Mouse (Mus musculus): ENCODE measurements at regions not wholly inside any gene's neighbourhood (a gene's known extent, or its start where the extent isn't known, plus 50 kb on each side); places are given as distances from the start of the nearest gene placed in this dataset.

DNA sequence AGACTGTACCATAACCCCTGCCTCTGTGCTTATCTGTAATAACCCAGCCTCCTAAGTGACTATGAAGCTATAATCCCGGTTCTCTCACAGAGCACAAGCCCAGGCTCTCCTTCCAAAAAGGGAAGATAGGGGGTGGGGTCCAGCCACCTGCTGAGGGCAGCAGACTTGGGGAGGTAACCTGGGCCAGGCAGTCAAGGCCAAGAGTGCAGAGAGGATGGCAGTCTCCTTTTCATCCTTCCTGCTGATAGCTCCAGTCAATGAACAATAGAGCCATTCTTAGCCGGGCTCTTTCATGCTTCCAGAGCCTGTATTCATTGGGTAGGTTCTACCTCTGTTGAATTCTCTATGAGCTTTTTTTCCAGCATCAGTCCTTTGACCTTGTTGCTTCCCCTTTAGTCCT lies 527.5 kb downstream of the Fgf9 start:
- DNase-seq (ENCODE audit: low read depth): no peak

DNA sequence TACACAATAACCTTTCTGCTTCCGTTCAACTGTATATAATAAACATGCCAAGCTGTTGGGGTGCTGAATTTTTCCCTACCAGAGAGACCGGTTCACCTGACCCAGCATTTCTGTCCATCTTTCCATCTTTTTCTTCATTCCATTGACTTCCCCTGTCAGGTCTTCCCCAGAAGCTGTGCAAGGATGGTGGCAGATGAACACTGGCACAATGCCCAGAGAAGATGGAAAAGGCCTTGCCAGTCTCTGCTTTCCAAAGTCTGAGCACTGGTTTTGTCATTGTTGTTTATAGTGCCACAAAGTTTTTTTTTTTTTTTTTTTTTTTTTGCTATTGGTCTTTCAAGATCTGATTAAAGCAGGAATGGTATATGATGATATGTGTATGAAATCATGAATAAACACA lies 526.6 kb downstream of the Fgf9 start:
- DNase-seq (ENCODE audit: low read depth): no peak

DNA sequence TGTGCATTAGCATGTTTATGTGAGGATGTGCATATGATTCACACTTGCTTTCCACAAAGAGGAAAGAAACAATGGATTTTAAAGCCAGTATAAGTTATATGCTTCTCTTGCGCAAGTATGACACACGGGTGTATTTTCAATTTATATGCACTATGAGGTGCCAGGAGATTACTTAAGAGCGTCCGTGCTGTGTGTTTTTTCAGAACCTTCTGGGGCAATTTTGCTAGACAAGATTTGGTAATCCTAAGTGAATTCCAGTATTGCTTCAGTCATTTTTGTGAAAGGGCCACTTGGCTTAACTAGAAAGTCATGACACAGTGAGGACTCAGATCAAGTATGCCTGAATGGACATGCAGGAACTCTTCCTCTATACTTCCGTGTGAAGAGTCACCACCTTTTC lies 511.5 kb downstream of the Fgf9 start:
- DNase-seq (ENCODE audit: low read depth): no peak

DNA sequence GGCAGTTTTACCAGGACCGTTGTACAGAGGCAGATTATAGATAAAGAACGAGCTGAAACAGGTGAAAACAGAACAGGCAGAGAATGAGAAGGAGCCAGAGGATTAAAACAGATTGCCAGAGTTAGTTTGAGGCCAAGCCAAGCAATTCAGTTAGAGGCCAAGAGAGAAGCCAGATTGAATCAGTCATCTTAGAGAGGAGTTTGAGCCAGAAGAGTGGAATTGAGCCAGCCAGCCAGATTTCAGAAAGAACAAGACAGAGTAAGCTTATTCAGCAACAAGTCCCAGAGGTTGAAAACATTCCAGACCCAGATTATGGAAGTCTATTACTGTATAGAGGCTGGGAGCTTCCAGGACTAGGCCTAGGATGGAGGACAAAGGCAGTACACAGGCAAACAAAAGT lies 499.7 kb downstream of the Fgf9 start:
- DNase-seq (ENCODE audit: low read depth): no peak

DNA sequence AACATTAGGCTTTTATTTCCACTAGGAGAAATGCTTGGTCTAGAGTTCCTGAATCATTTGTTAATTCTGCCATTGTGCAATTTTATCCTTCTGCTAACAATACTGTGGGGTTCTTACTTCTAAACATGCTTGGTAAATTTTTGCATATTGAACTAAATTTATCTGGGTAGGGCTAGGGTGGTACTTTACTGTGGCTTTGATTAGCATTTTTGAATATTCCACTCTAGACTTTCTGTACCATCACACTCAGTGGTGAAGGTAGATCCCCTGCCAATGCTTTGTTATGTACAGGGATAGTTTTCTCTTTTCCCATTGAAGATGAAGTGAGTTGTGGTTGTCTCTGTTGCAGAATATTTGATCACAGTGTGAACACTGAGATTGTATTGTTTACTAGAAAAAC lies 497.1 kb downstream of the Fgf9 start:
- DNase-seq (ENCODE audit: low read depth): no peak

DNA sequence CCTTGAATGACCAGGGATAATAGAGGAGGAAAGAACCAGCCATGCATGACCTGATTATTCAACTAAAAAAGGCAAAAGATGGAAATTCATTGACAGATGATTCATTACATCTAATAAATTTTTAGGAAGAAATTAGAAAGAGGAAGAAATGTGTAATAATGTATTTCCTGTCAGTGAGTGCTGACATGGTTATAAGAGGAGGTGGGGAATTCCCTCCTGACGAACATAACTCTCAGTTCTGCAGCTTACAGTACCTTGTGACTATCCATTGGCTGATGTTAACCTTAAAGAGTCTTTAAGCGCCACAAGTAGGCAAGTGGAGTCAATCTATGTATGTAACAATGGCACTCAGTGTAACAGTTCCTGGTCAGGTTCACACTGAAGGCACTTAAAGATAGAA lies 492.7 kb downstream of the Fgf9 start:
- DNase-seq (ENCODE audit: low read depth): no peak

DNA sequence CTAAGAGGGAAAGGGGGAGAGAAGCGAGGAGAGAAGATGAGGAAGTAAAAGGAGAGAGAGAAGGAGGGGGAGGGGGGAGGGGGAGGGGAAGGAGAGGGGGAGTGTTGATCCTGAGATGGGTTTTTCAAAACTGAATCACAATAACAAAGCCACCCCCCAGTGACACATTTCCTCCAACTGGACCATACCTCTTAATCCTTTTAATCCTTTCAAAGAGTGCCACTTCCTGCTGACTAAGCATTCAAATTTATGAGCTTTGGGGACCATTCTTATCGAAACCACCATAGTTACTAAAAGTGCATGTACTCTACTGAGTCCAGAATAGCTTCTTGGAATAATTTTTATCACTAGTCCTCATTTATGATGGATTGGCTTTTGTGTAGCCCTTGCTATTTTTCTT lies 480.4 kb downstream of the Fgf9 start:
- no peak for DNase-seq (ENCODE audit: low read depth)

DNA sequence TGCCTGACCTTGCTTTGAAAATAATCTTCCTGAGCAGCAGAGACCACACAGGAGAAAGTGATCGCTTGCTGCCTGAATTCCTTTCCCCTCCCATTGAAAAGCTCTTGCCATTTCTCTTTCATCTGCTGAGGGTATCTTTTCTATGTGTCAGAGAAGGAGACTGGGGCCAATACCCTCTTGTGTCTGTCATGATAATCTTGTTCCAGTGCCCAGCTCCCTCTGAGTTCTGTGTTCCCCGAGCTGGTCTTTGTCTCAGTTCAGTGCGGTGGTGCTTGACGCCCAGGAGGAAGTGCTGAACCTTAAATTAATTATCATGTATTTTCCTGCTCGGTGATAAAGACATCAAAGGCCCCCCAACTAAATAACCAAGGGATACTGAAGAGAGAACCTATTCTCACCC lies 475.4 kb downstream of the Fgf9 start:
- no peak for DNase-seq (ENCODE audit: low read depth)

DNA sequence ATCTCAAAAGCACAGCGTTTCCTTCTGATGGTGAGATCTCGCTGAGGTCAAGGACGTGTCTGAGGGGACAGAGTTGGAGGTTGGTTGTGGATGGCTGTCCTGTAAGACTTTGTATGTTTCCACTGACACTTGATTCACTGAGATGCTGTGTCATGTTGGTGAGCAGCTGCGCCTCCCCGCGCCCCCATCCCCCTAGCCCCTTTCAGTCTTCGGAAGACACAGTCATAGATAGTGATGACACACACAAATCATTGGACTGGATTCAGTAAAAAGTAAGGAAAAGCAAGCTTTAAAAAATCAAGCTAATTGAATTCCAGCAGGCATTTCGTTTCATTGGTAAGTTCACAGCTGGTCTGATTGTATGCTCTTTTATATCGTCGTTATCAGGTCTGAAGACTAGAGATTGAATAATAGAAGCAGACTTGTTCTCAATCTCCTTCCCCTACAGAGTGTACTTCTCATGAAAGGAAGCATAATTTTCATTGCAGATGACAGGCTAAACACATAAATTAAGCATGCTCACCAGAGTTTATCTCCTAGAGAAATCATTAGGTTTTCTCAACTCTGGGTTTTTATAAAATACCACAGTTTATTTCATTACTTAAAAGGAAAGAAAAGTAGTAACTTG lies 472.9 kb downstream of the Fgf9 start:
- no peak for DNase-seq (ENCODE audit: low read depth)

DNA sequence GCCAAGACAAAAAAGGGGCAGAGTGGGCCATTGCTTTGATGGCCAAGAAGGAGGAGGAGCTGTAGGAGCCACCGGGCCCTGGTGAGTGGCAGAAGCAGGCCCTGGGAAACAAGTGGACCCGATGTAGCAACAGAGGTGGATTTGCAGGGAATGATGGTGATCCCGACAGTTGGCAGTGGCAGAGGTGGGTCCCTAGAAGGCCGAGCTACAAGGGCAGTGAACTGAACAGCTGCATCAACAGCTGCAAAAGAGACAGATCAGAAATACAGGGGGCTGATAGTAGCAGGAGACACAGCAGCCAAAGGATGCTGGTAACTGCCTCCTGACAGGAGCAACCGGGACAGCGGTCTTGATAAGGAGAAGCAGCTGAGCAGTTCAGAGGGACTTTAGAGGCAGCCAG lies 467.8 kb downstream of the Fgf9 start:
- DNase-seq (ENCODE audit: low read depth): no peak

DNA sequence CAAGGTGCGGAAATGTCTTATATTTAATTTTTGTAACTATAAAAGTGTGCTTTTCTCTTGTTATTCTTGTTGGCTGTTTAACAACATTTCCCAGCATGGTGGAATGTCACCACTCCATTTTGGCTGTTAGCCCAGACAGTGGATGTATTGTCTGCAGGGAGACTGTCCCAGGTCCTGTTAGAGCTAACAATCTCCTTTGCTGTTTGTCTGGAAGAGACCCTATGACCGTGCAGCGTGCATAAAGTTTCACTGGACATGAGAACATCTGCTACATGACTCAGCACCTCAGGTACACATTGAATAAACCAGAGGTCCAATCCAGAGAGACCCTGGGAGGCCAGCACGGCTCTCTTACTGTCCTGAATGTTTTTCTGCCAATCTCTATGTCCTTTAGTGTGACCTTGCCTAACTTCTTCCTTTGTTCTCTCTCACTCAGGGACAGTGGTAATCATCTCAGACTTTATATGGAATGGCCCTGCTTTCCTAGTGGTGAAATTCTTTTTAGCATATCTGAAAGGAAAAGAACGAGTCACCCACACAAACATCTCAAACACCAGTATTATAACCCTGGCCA lies 450.7 kb downstream of the Fgf9 start:
- no peak for DNase-seq (ENCODE audit: low read depth)

DNA sequence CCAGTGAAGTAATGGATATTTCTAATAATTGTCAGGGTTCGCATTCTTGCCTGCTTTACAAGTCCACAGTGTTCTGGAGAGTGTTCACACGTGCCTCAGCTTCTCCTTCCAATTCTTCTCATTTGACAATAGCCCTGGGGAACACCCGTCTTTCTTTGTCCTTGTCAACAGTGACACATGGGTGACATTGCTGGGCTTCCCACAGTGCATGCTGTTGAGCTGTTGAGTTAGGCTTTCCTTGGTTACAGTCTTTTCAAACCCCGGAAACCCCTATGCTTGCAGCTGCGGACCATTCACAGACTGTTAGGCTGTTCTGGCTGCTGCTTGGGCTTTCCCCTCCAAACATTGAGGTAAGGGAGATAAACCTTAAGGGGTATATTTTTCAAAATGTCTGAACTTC lies 450.0 kb downstream of the Fgf9 start:
- no peak for DNase-seq (ENCODE audit: low read depth)

DNA sequence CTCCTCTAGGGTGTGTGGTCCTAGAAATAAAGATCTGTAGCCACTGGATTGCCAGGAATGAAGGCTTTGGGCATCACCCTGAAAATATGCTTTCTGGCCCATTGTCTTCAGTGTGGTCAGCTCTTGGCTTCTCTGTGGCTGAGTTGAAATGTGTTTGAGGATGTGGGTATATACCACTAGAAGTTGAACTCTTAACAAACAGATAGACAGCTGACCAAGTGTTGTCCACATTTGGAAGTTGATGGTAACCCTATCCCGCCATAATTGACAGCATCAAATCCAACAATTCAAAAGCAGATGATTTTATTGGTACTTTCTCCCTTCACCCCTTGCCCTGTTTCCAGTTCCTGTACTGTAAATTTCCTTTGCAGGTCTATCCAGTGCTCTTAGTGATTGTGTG lies 448.7 kb downstream of the Fgf9 start:
- DNase-seq (ENCODE audit: low read depth): no peak

DNA sequence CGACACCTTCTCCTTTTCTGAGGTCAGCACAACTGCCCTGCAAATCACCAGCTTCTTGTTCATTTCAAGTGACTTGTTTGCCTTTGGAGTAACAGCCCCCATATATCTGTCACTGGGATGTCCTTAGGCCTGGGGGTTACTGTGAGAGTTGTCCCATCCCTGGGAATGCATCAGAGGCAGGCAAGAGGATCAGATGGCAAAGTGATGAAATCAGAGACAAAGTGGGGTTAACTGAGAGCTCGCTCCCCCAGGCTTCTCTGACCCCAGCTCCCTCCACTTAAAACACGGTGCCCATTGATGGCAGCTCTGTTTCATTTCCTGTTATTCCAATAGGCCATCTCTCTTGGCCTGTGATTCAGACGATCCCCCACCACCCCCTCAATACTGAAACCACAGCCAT lies 446.2 kb downstream of the Fgf9 start:
- no peak for DNase-seq (ENCODE audit: low read depth)

DNA sequence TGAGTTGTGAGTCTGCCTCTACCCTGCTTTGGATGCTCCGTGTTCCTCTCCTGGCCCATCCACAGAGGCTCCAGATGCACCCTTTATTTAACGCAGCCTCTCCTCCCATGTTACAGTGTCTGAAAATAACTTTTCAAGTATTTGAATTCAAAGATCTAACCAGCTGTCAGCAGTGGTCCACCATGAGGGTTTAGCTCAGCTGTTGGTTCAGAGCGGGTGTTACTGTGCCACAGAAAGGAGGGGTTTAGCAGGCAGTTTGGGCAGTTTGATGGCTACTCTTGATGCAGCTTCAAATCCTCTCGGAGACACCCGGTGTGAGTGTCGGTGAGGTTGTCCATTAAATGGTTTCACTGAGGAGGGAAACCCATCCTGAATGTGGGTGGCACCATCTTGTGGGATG lies 441.8 kb downstream of the Fgf9 start:
- no peak for DNase-seq (ENCODE audit: low read depth)

DNA sequence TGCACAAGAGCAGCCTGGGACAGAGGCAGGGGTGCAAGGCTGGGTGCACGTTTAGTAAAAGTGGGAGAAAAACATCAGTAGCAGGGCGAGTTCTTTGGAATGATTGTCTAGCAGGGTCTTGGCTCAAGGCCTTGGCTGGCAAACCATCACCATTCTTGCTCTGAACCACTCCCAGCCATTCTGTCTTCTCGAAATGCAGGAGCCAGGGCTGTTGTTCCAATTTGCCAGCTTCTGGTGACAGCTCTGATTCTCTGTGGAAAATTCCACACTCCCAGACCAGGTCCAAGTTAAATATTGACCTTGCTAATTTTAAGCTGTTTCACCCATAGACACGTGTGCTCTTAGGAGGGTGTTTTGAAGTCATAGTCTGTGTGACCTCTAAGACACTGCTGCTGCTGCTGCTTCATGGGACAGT lies 441.2 kb downstream of the Fgf9 start:
- no peak for DNase-seq (ENCODE audit: low read depth)

DNA sequence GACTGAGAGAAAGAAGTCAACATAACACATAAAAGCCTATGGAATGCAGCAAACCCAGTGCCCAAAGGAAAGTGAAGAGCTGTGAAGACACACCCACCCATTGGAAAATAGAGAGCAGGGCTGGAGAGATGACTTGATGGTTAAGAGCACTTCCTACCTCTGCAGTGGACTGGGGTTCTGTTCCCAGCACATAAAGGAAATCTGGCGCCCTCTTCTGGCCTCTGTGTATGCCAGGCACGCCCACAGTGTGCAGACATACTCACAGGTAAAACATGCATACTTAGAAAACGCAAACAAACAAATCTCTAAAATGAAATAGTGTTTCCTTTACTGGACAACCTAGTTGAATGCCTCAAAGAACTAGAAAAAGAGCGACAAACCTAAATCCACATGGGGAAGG lies 440.4 kb downstream of the Fgf9 start:
- DNase-seq (ENCODE audit: low read depth): no peak

DNA sequence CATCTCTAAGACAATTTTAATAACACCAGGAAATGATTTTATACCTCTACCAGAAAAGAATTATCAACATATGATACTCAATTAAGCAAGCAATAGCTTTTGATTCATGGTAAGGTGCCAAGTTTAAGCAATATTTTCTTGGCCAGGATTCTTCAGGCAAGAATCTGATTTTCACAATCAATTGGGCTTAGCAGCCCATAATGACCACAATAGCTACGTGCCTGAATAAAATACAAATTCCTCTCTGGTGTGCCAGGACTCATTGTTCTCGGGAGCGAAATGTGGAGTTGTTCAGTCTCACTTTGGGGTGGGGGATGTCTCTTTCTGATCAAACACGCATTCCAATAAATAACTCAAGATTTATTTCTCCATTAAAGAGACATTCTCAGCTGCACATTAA lies 438.8 kb downstream of the Fgf9 start:
- no peak for DNase-seq (ENCODE audit: low read depth)

DNA sequence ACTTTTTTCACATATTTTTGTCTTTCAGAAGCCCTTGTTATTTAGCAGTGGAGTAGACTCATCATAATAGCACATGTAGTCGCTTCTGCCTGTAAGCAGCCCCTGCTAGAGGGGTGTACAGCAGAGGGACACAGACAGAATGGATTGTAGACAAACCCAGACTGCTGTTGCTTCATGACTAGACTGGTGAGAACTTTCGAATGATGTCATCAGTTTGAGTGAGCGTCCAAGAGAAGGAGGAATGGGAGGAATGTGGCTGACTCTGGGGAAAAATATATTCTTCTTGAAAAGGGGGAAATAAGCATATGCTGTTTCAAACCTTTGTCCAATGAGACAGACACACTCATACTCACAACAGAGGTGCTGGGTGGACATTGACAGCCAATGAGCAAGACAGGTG lies 436.1 kb downstream of the Fgf9 start:
- no peak for DNase-seq (ENCODE audit: low read depth)

DNA sequence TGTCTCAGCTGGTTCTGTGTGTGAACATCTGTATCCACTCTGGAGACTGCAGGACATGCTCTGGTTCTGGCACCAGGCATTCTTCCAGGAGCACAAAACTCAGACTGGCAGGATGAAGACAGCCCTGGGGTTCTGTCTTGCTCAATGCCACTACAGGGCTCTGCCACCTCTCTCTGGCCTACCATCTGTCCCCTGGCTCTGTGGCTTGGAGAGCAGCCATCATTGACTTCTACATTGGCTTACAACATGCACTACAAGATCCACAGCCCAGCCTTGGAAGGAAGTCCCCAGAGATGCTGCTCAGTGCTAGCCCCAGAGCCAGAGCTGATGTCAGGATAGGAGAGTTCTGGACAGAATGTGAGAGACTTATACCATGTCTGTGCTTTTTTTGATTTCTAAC lies 435.5 kb downstream of the Fgf9 start:
- DNase-seq (ENCODE audit: low read depth): no peak

DNA sequence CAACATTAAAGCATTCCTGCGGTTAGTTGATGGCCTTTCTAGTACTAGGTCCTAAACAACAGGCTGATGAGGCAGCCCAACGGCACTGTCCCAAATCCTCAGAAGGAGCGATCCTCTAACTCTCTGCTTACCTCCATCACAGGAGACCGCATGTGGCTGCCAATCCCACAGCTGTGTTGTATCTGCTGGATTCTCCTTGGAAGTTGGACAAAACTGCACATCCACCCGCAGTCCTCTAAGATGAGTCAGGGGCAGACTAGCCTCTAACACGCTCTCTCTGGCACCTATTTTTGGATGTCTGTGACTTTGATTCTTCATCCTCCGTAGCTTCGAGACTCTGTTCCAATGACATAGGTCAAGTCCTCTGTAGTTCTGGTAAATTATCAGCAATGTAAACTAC lies 432.5 kb downstream of the Fgf9 start:
- DNase-seq (ENCODE audit: low read depth): no peak

DNA sequence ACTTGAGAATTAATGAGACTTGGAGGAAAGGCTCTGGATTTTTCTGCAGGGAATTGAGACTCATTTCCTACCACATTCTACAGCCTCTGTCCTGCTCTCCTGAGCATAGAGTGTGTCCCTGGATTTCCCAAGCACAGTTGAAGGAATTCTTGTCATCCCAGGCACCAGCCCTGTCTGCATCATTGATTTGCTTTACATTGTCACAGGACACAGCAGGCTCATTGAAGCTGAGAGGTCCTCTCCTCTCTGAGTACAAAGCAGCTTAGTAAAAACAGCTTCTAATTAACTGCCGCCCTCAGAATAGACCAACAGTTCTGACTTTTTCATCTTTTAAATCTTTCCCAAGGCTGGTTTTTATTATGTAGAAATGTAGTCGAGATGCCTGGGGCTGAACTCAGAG lies 429.7 kb downstream of the Fgf9 start:
- no peak for DNase-seq (ENCODE audit: low read depth)

DNA sequence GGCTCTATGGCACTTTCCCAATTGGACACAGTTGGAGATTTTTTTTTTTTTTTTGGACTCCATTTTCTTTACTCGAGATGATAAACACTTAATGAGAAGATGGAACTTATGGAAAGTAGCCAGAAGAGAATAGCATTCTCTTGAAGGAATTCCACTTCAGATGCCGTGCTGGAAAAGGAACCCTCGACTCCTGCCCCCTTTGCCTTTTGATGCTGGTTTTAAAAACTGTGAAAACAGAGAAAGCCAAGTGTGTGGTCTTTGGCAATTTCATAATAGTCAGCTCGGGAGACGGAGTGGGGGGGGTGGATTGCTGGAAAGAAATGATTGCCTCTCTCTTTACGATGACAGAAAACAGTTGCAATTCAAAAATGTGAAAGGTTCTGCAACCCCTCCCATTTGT lies 429.2 kb downstream of the Fgf9 start:
- DNase-seq (ENCODE audit: low read depth): no peak

DNA sequence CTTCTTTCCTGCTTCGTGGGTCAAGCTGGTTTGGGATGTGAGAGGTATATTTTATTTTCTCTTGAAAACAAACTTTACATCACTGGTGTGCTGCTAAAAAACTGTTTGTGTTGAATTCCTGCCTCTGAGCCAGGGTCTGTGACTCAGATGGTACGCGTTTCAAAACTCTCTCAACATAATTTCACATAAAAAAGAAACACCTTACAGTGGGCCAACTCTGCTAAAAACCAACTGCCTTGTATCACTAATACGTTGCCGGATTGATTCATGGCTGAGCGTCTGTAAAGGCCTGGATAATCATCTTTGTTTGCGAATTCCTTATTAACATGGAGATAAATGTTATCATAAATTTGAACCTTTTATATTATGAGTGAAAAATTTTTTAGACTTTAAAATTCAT lies 428.7 kb downstream of the Fgf9 start:
- DNase-seq (ENCODE audit: low read depth): no peak

DNA sequence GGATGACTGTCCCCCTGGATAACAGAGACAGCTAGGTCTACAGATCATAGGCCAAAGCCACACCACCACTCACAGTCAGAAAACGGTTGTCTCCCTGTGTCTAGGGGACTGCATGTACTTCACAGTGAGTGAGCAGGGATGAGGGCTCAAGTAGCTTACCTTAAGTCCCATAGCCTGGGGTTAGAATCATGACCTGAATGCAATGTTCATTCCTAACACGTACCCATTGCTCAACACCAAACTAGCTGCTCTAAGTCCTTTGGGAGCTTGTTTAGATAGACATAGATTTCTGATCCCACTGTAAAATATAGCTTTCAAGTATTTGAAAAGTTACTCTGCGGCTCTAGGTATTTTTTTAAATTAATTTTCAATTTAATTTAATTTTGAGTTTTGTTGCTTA lies 426.6 kb downstream of the Fgf9 start:
- DNase-seq (ENCODE audit: low read depth): no peak

All from NIH3T3 (cell line).